Mouse (Mus musculus) G1E (cell line): ENCODE measurements around the gene Rgn.

Source experiments
- CTCF ChIP-seq: IDR thresholded peaks from 2 replicates; pipeline ENCODE4 v1.5.1; 2012; ENCODE audit warnings: low read depth, low read length, inconsistent platforms, mixed read lengths
- GATA1 ChIP-seq: IDR thresholded peaks from 2 replicates; pipeline ENCODE4 v1.6.1; 2012; ENCODE audit warnings: borderline replicate concordance, low read length, inconsistent platforms, mixed read lengths
- TAL1 ChIP-seq: conservative IDR thresholded peaks from 2 replicates; pipeline ENCODE4 v1.6.1; 2012; ENCODE audit warnings: low read depth, low read length, inconsistent platforms, mixed read lengths

GRCm38 (mm10) chrX:20549532-20549931, at the start of gene Rgn:
- TF ChIP-seq CTCF (no peak), TAL1 (no peak), GATA1 (no peak)
